Mouse (Mus musculus) kidney, adult 2 months (tissue): ENCODE measurements around the gene Ankfy1.

ENCODE experiments used
- CTCF ChIP-seq: fragments of 200-500 bp; conservative IDR thresholded peaks from 2 replicates; pipeline ENCODE4 v1.5.1; 2011; ENCODE audit warnings: low read depth, mild to moderate bottlenecking, control low read depth, low read length, moderate library complexity, mixed read lengths; ENCODE audit not compliant: insufficient read depth, insufficient read length
- POLR2A ChIP-seq: fragments of 200-500 bp; IDR thresholded peaks from one replicate; pipeline ENCODE4 v1.6.1; 2011; ENCODE audit warnings: low read depth, low read length, control low read depth

DNA sequence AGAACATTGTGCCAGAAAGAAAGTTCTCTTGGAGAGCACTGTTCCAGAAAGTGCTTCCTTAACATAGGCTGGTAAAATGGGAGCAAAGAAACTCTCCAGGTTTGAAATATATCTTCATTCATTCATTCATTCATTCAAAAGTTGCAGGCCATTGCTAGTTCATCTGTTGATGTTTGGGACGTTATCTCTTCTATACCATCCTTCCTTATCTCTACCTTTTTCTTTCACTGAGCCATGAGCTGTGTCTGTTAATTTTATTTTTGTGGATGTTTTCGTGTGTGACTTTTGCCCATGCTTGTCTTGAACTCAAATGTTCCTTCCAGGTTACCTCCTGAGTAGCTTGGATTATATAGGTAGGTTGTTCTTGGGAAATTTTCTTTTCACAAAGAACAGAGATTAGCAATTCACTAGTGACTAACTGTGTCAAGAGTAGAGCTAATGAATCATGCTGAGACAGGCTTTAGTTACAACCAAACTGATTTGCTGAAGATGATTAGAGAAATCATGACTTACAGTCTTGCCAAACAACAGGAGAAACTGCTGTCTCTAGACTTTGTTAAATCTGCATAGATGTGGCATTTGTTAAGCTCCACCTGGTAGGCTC is 6.7 kb downstream of the Ankfy1 start:
- TF ChIP-seq CTCF, result no peak
- TF ChIP-seq POLR2A, result no peak
